Mouse (Mus musculus) brain, embryonic 18.5 days (tissue): ENCODE results near the gene Cd63.

Experiments
- DNase-seq: peaks from one replicate; pipeline ENCODE4 v3.0.0-alpha.2; 2012; ENCODE audit warnings: low read depth, low spot score

Gene Cd63

DNA sequence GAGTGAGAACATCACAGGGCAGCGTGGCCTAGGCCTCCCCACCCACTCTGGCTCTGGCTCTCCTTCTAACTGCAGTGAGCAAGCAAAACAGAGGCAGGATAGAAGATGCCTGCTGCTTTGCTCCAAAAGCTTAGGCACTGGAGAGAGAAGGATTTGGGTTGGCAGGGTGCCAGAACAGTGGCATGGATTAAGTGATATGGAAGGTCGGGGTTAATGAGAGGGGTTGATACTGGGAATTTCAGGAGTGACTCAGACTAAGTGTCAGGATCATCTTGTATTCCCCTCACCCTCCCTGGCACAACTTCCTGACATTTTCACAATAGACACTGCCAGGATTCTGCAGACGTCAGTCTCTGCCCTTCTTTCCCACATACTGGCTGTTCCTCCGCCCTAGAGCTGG is 27.6 kb downstream of the Cd63 start:
- no peak for DNase-seq

DNA sequence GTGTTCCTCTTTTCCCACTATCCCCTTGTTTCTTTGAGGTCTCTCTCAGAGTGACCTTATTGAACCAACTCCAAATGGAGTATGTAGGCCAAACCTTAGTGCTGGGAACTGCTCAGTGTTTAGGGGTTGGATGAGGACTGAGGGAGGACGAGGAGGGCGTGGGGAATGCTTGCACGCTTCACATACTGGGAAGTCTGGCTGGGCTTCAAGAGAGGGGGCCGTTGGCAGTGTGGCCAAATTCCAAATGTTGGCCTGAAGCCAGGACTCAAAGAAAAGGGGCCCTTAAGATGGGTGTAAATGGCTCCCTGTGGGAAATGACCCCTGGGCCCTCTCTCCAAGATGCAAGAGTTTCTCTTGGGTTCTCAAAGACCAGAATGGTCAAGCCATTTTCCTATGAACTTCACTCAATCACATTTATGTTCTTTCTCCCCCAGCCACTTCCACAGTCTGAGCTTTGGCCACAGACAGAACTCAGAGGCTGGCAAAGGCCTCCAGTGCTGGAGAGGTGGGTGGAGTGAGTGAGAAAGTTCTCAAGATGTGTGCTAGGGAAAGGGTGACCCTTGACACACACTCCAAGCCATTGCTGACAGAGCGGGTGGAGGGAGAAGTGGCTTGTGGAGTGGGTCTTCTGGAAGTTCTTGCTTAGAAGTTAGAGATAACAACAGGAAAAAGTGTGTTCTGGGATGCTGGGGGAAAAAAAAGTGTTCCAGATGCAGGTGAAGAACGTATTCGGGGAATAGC is 29.0 kb downstream of the Cd63 start:
- no peak for DNase-seq

DNA sequence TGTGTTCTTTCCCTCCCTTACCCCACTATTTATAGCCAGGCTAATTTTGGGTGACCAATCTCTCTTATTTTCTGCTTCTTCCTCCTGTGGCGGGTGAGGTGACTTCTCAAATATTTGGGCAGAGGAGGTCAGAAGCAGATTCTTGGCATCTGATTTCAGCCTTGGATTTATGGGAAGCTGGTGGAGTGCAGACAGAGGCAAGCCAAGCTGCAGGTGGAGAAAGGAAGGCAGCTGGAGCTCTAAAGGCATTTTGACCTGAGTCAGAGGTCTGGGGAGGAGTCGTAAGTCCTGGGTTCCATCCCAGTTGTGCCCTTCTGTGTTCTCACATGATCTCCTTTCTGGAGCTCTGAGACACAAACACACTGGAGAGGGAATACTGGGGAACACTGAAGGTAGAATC is 30.7 kb downstream of the Cd63 start:
- no peak for DNase-seq

DNA sequence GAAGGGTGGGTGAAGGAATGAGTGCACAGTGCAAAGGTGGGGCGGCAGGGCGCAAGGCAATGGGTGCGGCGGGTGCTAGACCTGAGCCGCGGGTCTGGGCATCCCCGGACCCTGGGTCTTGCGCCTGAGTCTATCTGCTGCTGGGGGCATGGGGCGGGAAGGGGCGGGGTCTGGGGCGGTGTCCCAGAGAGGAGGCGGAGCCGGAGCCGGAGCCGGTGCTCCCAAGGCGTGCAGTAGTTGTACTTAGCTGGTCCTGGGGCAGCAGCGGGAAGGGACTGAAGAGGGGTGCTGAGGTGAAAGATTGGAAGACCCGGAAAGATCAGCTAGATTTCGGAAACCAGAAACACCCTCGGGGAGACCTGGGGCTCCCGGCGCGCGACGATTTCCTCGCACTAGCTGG is 32.8 kb downstream of the Cd63 start, which contains the start of gene Itga7:
TSS of gene Itga7 (plus strand) at position 245 of the 400 bp plus-strand sequence.
- no peak for DNase-seq

DNA sequence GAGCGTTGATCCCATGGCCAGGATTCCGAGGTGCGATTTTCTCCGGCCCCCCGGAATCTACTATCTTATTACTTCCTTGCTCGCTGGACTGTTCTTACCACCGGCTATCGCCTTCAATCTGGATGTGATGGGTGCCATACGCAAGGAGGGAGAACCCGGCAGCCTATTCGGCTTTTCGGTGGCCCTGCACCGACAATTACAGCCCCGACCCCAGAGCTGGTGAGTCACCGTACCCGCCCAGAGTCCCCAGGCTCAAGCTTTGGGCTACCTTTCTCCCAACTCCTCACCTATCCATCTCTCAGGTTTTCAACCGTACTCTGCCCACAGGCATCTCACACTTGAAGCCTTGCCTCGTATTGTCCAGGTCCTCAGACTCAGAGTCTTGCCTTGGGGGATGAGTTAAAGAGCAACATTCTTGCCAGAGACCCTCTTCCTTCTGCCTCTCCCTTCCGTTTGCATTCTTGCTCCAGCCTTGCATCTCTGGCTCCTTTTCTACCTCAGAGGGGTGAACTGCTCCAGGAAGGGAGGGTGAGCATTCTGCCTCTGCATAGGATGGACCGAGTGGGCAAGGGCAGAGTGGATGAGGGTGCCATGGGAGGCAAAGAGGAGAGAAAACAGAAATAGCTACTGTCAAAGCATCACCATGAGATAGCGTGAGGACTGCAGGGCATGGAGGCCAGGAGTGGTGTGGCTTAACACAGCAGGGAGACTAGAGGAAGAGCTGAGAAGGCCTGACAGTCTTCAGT is 33.4 kb downstream of the Cd63 start:
- DNase-seq: no peak

DNA sequence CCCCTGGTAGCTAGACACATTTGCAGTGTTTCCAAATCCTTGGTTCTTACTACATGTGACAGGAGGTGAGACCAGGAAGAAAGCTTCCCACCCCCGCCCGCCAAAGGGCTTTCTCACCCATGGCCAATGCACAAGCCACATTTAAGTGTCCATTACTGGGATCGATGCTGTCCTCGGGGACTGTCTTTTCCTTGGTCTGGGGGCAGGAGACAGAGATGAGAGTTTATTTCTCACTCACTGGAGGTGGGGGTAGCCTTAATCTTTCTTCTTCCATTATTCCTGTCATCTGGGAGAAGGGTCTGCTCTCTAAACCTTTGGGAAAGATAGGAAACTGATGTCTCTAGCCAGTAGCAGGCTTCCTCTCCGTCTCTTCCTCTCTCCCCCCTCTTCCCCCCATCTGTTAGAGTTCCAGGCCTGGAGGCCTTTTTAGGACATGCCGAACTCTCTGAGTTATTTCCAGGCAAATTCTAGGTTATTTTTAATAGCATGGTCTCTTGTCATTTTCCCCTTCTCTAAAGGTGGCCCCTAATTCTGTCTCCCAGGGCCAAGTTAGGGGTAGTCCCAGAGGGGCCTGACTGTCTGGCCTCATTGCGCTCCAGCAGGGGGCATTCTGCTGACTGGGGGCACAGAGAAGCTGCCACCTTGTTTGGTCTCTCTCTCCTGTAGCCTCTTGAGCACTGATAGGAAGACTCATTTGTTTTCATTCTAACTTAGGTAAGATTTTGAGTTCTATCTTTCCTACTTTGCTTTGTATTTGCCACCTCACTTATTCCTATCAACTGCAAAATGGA is 34.4 kb downstream of the Cd63 start:
- DNase-seq: no peak

DNA sequence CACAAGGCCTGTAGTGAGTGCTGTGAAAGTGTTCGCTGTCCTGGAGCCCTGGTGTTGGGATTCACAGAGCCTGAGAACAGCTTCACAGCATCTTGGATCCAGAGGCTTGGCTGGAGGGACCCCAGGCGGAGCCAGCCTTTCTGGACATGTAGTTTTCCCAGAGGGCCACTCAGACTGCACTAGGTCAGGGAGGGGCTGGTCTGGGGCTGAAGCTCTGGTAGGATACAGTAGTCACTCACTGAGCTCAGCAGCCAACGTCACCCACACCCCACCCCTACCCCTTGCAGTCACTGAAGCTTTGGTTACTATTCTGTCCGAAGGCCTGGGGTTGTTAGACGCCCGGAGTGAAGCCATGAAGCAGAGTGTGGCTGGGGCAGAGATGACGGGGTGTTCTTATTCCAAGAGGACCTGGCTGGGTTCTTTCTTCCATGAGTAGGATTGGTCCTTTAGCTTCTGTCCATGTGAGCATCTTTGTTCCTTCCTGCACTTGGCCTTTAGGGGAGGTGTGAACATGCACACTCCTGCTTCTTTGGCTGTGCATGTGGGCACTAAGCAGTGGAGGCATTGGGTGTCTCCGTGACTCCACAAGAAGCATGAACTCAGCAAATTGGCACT is 35.1 kb downstream of the Cd63 start:
- DNase-seq: no peak

DNA sequence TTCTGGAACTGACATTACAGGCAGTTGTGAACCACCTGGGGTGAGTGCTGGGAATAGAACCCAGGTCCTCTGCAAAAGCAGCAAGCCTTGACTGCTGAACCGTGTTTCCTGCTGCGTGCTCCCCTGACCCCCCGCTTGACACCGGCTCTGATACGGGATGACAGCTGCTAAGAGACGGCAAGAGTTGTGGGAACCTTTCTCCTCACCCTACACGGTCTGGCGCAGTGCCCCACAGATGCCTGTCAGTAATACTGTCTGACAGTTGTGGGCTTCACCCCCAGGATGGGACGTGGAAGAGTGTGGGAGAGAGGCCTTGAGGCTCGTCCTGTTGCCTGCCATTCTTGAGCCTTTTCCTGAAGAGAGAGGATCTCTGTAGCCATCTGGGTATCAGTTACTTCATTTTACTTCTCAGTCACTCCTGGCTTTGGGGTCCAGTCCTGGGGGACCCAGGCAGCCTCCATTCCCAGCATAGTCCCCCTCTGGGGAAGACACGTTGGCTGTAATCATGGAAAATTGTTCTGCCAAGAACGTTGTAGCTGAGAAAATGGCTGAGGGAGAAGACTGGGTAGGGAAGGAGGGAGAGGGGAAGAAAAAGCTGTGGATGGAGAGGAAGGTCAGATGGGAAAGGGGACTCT is 37.1 kb downstream of the Cd63 start:
- DNase-seq: no peak

DNA sequence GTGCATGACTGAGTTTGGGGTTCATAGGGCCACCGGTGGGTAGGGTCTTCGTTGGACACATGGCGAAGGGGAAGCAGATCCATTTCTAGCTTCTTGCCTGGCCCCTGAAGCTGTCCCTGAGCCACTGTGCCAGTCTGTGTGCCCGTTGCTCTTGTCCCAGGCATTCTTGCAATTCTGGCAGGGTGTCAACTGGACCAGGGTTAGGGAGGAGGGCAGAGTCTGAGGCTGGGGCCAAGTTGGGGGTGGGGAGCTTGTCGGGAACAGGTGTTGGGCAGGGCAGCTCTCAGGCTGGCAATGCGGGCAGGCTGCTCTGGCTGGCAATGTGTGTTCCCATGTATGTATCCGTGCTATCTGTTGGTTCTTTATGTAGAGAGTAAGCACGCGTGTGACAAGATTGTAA is 37.7 kb downstream of the Cd63 start:
- DNase-seq: no peak

DNA sequence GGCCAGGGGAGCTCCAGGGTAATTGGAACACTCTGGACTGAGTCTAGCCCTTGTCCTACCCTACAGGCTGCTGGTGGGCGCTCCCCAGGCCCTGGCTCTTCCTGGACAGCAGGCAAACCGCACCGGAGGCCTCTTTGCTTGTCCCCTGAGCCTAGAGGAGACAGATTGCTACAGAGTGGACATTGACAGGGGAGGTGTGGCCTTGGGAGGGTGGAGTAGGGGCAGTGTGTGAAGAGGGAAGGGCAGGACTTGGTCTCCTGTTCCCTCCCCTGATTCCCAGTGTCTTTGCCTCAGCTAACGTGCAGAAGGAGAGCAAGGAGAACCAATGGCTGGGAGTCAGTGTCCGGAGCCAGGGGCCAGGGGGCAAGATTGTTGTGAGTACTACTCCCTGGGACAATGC is 38.2 kb downstream of the Cd63 start:
- no peak for DNase-seq

DNA sequence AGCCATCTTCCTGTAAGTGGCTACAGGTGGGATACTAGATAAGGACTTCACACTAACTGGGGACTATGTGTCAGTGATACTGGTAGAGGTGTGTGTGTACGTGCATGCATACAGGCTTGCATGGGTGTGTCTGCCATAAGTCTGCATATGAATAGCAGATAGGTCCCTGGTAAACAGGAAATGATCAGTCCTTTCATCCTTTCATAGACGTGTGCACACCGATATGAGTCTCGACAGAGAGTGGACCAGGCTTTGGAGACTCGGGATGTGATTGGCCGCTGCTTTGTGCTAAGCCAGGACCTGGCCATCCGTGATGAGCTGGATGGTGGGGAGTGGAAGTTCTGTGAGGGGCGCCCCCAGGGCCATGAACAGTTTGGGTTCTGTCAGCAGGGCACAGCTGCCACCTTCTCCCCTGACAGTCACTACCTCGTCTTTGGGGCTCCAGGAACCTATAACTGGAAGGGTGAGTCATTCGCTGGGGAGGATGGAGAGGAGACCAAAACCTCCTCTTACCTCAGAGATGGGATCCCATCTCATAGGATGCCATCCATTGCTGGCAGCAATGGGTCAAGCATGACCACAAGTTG is 39.8 kb downstream of the Cd63 start:
- no peak for DNase-seq

DNA sequence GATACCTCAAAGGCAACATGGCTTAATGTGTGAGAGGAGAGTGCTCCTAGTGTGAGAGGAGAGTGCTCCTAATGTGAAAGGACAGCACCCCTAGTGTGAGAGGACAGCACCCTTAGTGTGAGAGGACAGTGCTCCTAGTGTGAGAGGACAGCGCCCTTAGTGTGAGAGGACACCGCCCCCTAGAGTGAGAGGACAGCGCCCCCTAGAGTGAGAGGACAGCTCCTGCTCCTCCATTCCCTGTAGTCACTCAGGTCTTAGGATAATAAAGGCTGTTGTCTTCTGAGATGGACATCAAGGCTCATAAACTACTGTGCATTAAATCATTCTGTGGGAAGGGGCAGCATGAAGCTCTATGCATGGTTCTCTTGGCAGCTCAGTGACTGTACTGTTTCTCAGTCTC is 44.9 kb downstream of the Cd63 start:
- no peak for DNase-seq

DNA sequence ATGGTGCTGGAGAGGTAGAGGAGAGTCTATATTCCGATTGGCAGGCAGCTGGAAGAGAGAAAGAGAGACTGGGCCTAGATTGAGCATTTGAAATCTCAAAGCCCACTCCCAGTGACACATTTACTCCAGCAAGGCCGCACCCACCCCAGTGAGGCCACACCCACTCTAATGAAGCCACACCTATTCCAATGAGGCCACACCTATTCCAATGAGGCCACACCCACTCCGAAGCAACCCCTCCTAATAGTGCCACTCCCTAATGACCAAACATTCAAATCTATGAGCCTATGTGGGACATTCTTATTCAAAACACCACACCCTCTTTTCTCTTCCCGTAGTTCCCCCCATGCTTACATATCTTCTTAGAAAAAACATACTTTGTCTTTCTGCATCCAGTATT is 46.7 kb downstream of the Cd63 start:
- no peak for DNase-seq

DNA sequence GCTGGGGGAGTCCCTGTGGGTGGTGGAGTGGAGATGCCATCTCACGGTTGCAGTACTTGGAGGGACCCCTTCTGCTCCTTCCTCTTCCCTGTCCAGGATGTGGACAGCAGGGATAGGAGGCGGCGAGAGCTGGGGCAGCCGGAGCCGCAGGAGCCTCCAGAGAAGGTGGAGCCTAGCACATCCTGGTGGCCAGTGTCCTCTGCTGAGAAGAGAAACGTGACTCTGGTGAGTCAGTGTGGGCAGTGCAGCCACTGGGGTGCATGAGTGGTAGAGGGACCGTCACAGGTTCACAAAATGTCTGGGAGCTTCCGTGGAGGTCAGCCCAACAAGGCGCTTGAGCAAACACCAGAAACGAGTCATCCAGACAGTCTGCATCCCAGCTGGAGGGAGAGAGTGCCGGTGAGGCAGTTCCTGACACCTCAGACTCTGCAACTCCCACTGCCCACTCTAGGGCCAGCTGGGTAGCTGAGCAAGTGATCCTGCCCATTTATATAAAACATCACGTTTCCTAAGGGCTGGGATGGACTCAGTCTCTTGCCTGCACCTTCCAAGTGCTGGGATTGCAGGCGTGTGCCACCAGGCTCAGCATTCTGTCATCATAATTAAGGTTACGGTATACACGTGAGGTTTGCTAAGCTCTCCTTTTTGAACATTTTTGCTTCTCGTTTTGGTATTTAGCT is 49.6 kb downstream of the Cd63 start:
- no peak for DNase-seq

DNA sequence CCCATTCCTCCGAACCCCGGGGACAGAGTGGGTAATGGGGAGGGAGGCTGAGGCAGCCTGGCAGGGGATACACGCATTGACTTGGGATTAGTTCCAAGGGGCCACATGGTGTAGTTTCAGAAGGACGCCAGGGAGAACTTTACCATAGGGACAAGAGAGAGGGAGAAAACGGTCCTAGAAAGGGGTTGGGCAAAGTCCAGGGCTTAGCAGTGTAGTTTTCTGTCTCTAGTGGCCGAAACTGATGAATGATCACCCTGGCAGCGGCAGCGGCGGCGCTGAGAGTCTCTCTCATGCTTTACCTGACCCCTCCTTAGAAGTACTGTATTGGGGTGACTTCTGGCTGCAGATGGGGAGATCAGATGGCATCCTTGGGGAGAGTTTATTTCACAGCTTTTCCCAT is 57.6 kb downstream of the Cd63 start:
- no peak for DNase-seq

DNA sequence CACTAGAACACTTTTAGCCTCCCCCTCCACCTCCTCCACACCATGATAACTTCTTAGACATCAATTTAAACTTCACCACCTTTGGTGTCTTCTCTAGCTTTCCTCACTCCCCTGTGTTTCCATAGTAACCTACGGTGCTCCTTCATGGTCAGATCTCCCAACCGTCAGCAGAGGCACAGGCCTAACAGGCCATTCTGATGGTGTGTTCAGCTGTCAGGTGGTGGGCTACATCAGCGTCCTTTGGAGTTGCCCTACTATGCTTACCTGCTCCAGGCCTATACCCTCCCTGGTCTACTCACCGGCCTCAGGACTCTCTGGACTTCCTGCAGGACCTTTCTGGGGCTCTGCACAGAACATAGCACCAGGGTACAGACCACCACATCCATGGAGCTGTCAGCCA is 59.4 kb downstream of the Cd63 start:
- no peak for DNase-seq

DNA sequence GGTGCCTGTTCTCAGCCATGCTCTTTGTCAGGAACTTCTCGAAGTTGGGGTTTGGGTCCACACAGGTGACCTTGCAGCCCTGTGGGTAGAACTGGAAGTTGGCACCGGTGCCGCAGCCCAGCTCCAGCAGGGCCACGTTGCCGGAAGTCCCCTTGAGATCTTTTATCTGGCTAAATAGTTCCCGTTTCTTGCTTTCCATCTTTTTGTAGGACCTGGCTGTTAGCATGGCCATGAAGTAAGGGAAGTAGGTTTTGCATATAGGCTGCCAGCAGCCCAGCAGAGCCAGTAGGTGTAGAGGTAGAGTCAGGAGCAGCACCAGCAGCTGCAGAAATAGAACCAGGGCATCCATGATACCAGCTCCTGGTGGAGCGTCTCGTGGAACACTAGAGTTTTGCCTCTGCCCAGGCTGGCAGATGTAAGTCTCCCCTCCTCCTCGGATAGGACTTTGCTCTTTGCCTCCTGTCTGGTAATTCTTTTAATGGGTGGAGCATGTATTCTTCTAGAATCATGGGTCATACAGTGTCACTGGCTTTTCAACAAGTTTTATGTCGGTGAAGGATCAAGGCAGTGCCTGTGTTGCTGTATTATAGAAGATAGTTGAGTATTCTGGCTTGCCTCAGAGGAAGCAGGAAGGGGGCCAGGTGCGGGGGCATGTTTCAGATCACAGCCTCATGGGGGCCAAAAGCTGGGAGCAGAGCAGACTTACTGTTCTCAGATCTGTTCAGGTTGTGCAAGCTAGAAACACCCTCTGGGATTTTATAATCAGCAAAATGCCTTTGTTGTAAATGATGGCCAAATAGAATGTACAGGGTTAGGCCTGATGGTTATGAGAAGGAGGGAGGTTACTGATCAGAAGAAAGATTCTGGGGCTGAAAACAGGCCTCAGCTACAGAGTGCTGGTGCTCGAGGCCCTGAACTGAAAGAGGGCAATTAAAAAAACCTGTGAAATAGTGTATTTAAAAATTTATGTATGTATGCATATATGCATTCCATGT is 60.1 kb downstream of the Cd63 start, which contains the start of gene Mettl7b:
TSS of gene Mettl7b (minus strand) at position 399 of the 995 bp plus-strand sequence.
- no peak for DNase-seq
